Mouse (Mus musculus) MEL (cell line): ENCODE data around the gene Zfp128. TPM values are rescaled to one million over a fixed set of nuclear protein-coding genes. Genes with fewer than 3 reads are reported as not detected.
"Not testable (repeated sequence)": the region's sequence is repeated elsewhere in the genome, so short reads cannot be mapped to it uniquely, and the experiment has no call there.

Source experiments
- DNase-seq: peaks from one replicate; pipeline ENCODE4 v3.0.0; 2011; ENCODE audit warnings: low read depth, low spot score
- H3K27ac ChIP-seq: 2 replicates; pipeline ENCODE4 v1.5.1; 2012; ENCODE audit warnings: low read depth, mild to moderate bottlenecking, control low read depth, low read length, moderate library complexity; ENCODE audit not compliant: control insufficient read depth
- H3K27me3 ChIP-seq, 2 experiments: fragments of 150-350 bp in 1 of 2; sonication (generic) in 1 of 2; 2 replicates each; pipeline ENCODE4 v1.6.1; 2012; ENCODE audit warnings: low read length in 2 of 2, mild to moderate bottlenecking in 2 of 2, improper control_type of control experiment in 1 of 2, moderate library complexity in 1 of 2; ENCODE audit not compliant: insufficient read depth in 2 of 2, control insufficient read depth in 1 of 2
- H3K36me3 ChIP-seq, 2 experiments: 2 replicates each; pipeline ENCODE4 v1.6.1; 2012 to 2014; ENCODE audit warnings: low read length in 2 of 2, improper control_type of control experiment in 1 of 2, inconsistent platforms in 1 of 2, mild to moderate bottlenecking in 1 of 2; ENCODE audit not compliant: insufficient read depth in 2 of 2, control insufficient read depth in 1 of 2
- H3K4me1 ChIP-seq, 2 experiments: fragments of 150-350 bp in 1 of 2; sonication (generic) in 1 of 2; 2 replicates each; pipeline ENCODE4 v1.6.1; 2012; ENCODE audit warnings: low read length in 2 of 2, improper control_type of control experiment in 1 of 2, mild to moderate bottlenecking in 1 of 2; ENCODE audit not compliant: insufficient read depth in 2 of 2, control insufficient read depth in 1 of 2
- H3K4me3 ChIP-seq, 2 experiments: fragments of 150-350 bp in 1 of 2; sonication (generic) in 1 of 2; 2 replicates each; pipeline ENCODE4 v1.5.1; 2012; ENCODE audit warnings: low read depth in 2 of 2, low read length in 2 of 2, mild to moderate bottlenecking in 2 of 2, moderate library complexity in 2 of 2, control low read depth in 1 of 2, improper control_type of control experiment in 1 of 2; ENCODE audit not compliant: control insufficient read depth in 1 of 2, insufficient read depth in 1 of 2
- H3K79me2 ChIP-seq: 2 replicates; pipeline ENCODE4 v1.6.1; 2012; ENCODE audit warnings: mild to moderate bottlenecking, low read length, moderate library complexity; ENCODE audit not compliant: control insufficient read depth, poor library complexity, insufficient read depth
- H3K9ac ChIP-seq: 2 replicates; pipeline ENCODE4 v1.6.1; 2012; ENCODE audit warnings: low read depth, mild to moderate bottlenecking, control low read depth, low read length, moderate library complexity; ENCODE audit not compliant: control insufficient read depth, poor library complexity, severe bottlenecking
- H3K9me3 ChIP-seq: fragments of 150-350 bp; sonication (generic); replicated peaks from 2 replicates; pipeline ENCODE4 v1.6.1; 2012; ENCODE audit warnings: mild to moderate bottlenecking, low read length, improper control_type of control experiment, moderate library complexity; ENCODE audit not compliant: insufficient read depth
- CHD1 ChIP-seq: IDR thresholded peaks from 2 replicates; pipeline ENCODE4 v1.6.1; 2012; ENCODE audit warnings: low read depth, mild to moderate bottlenecking, inconsistent platforms, low read length, improper control_type of control experiment
- CHD2 ChIP-seq: IDR thresholded peaks from 2 replicates; pipeline ENCODE4 v1.6.1; 2011; ENCODE audit warnings: low read length, improper control_type of control experiment
- E2F4 ChIP-seq: IDR thresholded peaks from 2 replicates; pipeline ENCODE4 v1.6.1; 2011; ENCODE audit warnings: low read depth, low read length, improper control_type of control experiment, borderline replicate concordance
- ELF1 ChIP-seq: IDR thresholded peaks from 2 replicates; pipeline ENCODE4 v1.6.1; 2014; ENCODE audit warnings: low read depth, mild to moderate bottlenecking, inconsistent platforms, low read length, improper control_type of control experiment, moderate library complexity
- EP300 ChIP-seq, 2 experiments: IDR thresholded peaks; 2 replicates each; pipeline ENCODE4 v1.6.1; 2011; ENCODE audit warnings: improper control_type of control experiment in 2 of 2, low read length in 2 of 2, low read depth in 1 of 2, mild to moderate bottlenecking in 1 of 2
- ETS1 ChIP-seq: IDR thresholded peaks from 2 replicates; pipeline ENCODE4 v1.6.1; 2012; ENCODE audit warnings: low read depth, mild to moderate bottlenecking, inconsistent platforms, low read length, improper control_type of control experiment, moderate library complexity
- HCFC1 ChIP-seq: IDR thresholded peaks from 2 replicates; pipeline ENCODE4 v1.6.1; 2012; ENCODE audit warnings: low read depth, mild to moderate bottlenecking, inconsistent platforms, low read length, improper control_type of control experiment, moderate library complexity
- JUND ChIP-seq: IDR thresholded peaks from 2 replicates; pipeline ENCODE4 v1.6.1; 2011; ENCODE audit warnings: low read depth, mild to moderate bottlenecking, improper control_type of control experiment, low read length
- KAT2A ChIP-seq: conservative IDR thresholded peaks from 2 replicates; pipeline ENCODE4 v1.6.1; 2012; ENCODE audit warnings: low read depth, low read length, improper control_type of control experiment, inconsistent platforms
- MAFK ChIP-seq: IDR thresholded peaks from 2 replicates; pipeline ENCODE4 v1.6.1; 2011; ENCODE audit warnings: low read depth, mild to moderate bottlenecking, low read length, improper control_type of control experiment, borderline replicate concordance
- MAX ChIP-seq: IDR thresholded peaks from 2 replicates; pipeline ENCODE4 v1.6.1; 2011; ENCODE audit warnings: low read length, improper control_type of control experiment
- MYB ChIP-seq: IDR thresholded peaks from 2 replicates; pipeline ENCODE4 v1.6.1; 2011; ENCODE audit warnings: mild to moderate bottlenecking, low read depth, low read length, improper control_type of control experiment
- MYC ChIP-seq: IDR thresholded peaks from 2 replicates; pipeline ENCODE4 v1.6.1; 2011; ENCODE audit warnings: low read depth, mild to moderate bottlenecking, low read length, improper control_type of control experiment, moderate library complexity
- NRF1 ChIP-seq: IDR thresholded peaks from 2 replicates; pipeline ENCODE4 v1.6.1; 2014; ENCODE audit warnings: low read depth, mild to moderate bottlenecking, inconsistent platforms, low read length, improper control_type of control experiment, moderate library complexity; ENCODE audit not compliant: poor library complexity, insufficient read depth, severe bottlenecking
- POLR2A ChIP-seq, 2 experiments: IDR thresholded peaks; 2 replicates each; pipeline ENCODE4 v1.6.1; 2011 to 2012; ENCODE audit warnings: low read length in 2 of 2, mild to moderate bottlenecking in 2 of 2, control low read depth in 1 of 2, improper control_type of control experiment in 1 of 2, low read depth in 1 of 2, moderate library complexity in 1 of 2; ENCODE audit not compliant: control insufficient read depth in 1 of 2, insufficient read depth in 1 of 2, poor library complexity in 1 of 2
- POLR2AphosphoS5 ChIP-seq: IDR thresholded peaks from 2 replicates; pipeline ENCODE4 v1.6.1; 2012; ENCODE audit warnings: low read depth, borderline replicate concordance, mild to moderate bottlenecking, inconsistent platforms, low read length, moderate library complexity, mixed read lengths
- RCOR1 ChIP-seq: IDR thresholded peaks from 2 replicates; pipeline ENCODE4 v1.6.1; 2012; ENCODE audit warnings: low read depth, mild to moderate bottlenecking, inconsistent platforms, low read length, improper control_type of control experiment
- SIN3A ChIP-seq: IDR thresholded peaks from 2 replicates; pipeline ENCODE4 v1.6.1; 2012; ENCODE audit warnings: low read length, improper control_type of control experiment, inconsistent platforms
- SMC3 ChIP-seq: IDR thresholded peaks from 2 replicates; pipeline ENCODE4 v1.6.1; 2011; ENCODE audit warnings: low read depth, low read length, improper control_type of control experiment
- TBP ChIP-seq: IDR thresholded peaks from 2 replicates; pipeline ENCODE4 v1.8.0; 2011; ENCODE audit warnings: low read depth, low read length, improper control_type of control experiment
- TCF12 ChIP-seq: IDR thresholded peaks from 2 replicates; pipeline ENCODE4 v1.6.1; 2014; ENCODE audit warnings: low read depth, mild to moderate bottlenecking, inconsistent platforms, low read length, improper control_type of control experiment, moderate library complexity
- USF1 ChIP-seq: IDR thresholded peaks from 2 replicates; pipeline ENCODE4 v1.6.1; 2014; ENCODE audit warnings: low read depth, mild to moderate bottlenecking, inconsistent platforms, low read length, improper control_type of control experiment, moderate library complexity
- USF2 ChIP-seq, 2 experiments: IDR thresholded peaks; 2 replicates each; pipeline ENCODE4 v1.6.1; 2011 to 2012; ENCODE audit warnings: improper control_type of control experiment in 2 of 2, low read length in 2 of 2, borderline replicate concordance in 1 of 2, inconsistent platforms in 1 of 2, low read depth in 1 of 2, mild to moderate bottlenecking in 1 of 2; ENCODE audit not compliant: insufficient read depth in 1 of 2
- ZC3H11A ChIP-seq: IDR thresholded peaks from 2 replicates; pipeline ENCODE4 v1.6.1; 2012; ENCODE audit warnings: low read depth, mild to moderate bottlenecking, inconsistent platforms, low read length, improper control_type of control experiment
- ZKSCAN1 ChIP-seq: IDR thresholded peaks from 2 replicates; pipeline ENCODE4 v1.6.1; 2012; ENCODE audit warnings: low read depth, mild to moderate bottlenecking, inconsistent platforms, low read length, improper control_type of control experiment, moderate library complexity
- ZMIZ1 ChIP-seq: IDR thresholded peaks from 2 replicates; pipeline ENCODE4 v1.6.1; 2012; ENCODE audit warnings: low read depth, mild to moderate bottlenecking, inconsistent platforms, low read length, improper control_type of control experiment, moderate library complexity
- ZNF384 ChIP-seq: IDR thresholded peaks from 2 replicates; pipeline ENCODE4 v1.6.1; 2012; ENCODE audit warnings: low read depth, mild to moderate bottlenecking, inconsistent platforms, low read length, improper control_type of control experiment
- polyA plus RNA-seq, 2 experiments: library from polyadenylated mRNA; stranded (reverse) in 1 of 2; unstranded in 1 of 2; fragments of >175 nt in 1 of 2; fragments of >200 nt in 1 of 2; gene quantifications; 2 replicates each; pipeline versions ENCODE4 v1.2.1 to v1.2.4; 2012; ENCODE audit warnings: low replicate concordance in 2 of 2, low read depth in 1 of 2; ENCODE audit not compliant: insufficient read length in 2 of 2, insufficient read depth in 1 of 2, missing spikeins in 1 of 2
- total RNA-seq: library from RNA; depleted of rRNA; stranded (reverse); fragments of 300-350 nt; gene quantifications from 2 replicates; pipeline ENCODE4 v1.2.3, GENCODE M21; 2012

Zfp128 gene
- total and polyA plus RNA-seq, 3 experiments = 1.1 to 1.5 TPM; not detected in 1

- no peaks in the 10 kb centered on the region for H3K27me3 ChIP-seq
- H3K79me2 ChIP-seq = no peaks in the 10 kb centered on the region
- H3K36me3 ChIP-seq = no peaks in the 10 kb centered on the region
- no peaks in the 10 kb centered on the region for H3K4me1 ChIP-seq
- DNase-seq = no peak
- H3K27ac ChIP-seq = no peak overlapping the region
- no peaks in the 10 kb centered on the region for H3K9me3 ChIP-seq
- H3K4me3 ChIP-seq = no peak overlapping the region
- no peak overlapping the region for H3K9ac ChIP-seq
- TF ChIP-seq CHD2 = no peak
- TF ChIP-seq NRF1 = no peak
- no peak for TF ChIP-seq USF2 (IDR thresholded peaks at IDR 0.05; ENCODE audit: borderline replicate concordance in 1 of 2, insufficient read depth in 1 of 2, low read depth in 1 of 2, low read length in 2 of 2)
- no peak for TF ChIP-seq ZKSCAN1
- TF ChIP-seq MYC = no peak
- no peak for TF ChIP-seq ZMIZ1
- no peak for TF ChIP-seq E2F4
- TF ChIP-seq ZC3H11A = no peak
- no peak for TF ChIP-seq JUND
- TF ChIP-seq KAT2A = no peak
- TF ChIP-seq MAFK = no peak
- no peak for TF ChIP-seq TCF12
- no peak for TF ChIP-seq TBP
- no peak for TF ChIP-seq USF1
- no peak for TF ChIP-seq POLR2A (IDR thresholded peaks at IDR 0.05; ENCODE audit: control insufficient read depth in 1 of 2, insufficient read depth in 1 of 2, low read depth in 1 of 2, low read length in 2 of 2, poor library complexity in 1 of 2)
- TF ChIP-seq ELF1 = no peak
- TF ChIP-seq RCOR1 = no peak
- no peak for TF ChIP-seq MAX
These were observed 52.7 kb downstream of the Zfp128 start for GRCm38 (mm10) chr7:12933615-12934140.

GRCm38 (mm10) chr7:12934808-12935207 is 53.8 kb downstream of the Zfp128 start:
- H3K36me3 ChIP-seq = no peaks in the 10 kb centered on the region
- H3K4me3 ChIP-seq = no peak overlapping the region
- TF ChIP-seq ZC3H11A = no peak
- no peak for TF ChIP-seq ZNF384
- TF ChIP-seq CHD1 = no peak
- no peak for TF ChIP-seq SMC3
- TF ChIP-seq CHD2 = no peak
- TF ChIP-seq EP300 (IDR thresholded peaks at IDR 0.05; ENCODE audit: low read depth in 1 of 2, low read length in 2 of 2) = no peak
- TF ChIP-seq RCOR1 = no peak
- no peak for TF ChIP-seq MYB
- no peak for TF ChIP-seq ETS1
- no peak for TF ChIP-seq SIN3A
- TF ChIP-seq POLR2AphosphoS5 = no peak
- no peak for TF ChIP-seq HCFC1
- TF ChIP-seq E2F4 = no peak
- no peaks in the 10 kb centered on the region for H3K4me1 ChIP-seq
- DNase-seq = no peak
- H3K9ac ChIP-seq = no peak overlapping the region
- no peaks in the 10 kb centered on the region for H3K79me2 ChIP-seq
- H3K27me3 ChIP-seq = no peaks in the 10 kb centered on the region
- no peaks in the 10 kb centered on the region for H3K9me3 ChIP-seq
- H3K27ac ChIP-seq = no peak overlapping the region

- H3K9me3 ChIP-seq, H3K4me3 ChIP-seq, H3K36me3 ChIP-seq, H3K9ac ChIP-seq, H3K27me3 ChIP-seq, H3K27ac ChIP-seq, H3K79me2 ChIP-seq, H3K4me1 ChIP-seq, DNase-seq: not testable (repeated sequence)
These were observed 56.4 kb downstream of the Zfp128 start for GRCm38 (mm10) chr7:12937254-12937803.
